Mouse (Mus musculus): ENCODE data around the gene Apba1. TPM values are rescaled to one million over a fixed set of nuclear protein-coding genes. Genes with fewer than 3 reads are reported as not detected.

Apba1 gene
- total RNA-seq, 2 experiments from 2014 or later, result 0.87 to 0.91 TPM

- intact Hi-C loops (cut with DNase I), result loop anchor here (2.0 kb wide), 1 partner anchor 61 kb away; no protein-coding TSS in a partner anchor
- peak; percentile 57 to 64 for DNase-seq
Measured at GRCm38 (mm10) chr19:23961516-23961915, 202.8 kb downstream of the Apba1 start.

GRCm38 (mm10) chr19:23964401-23964910 is 205.8 kb downstream of the Apba1 start:
- intact Hi-C loops (cut with DNase I), result no loop called here
- DNase-seq, result no peak

GRCm38 (mm10) chr19:23966376-23966775 is 207.7 kb downstream of the Apba1 start:
- intact Hi-C loops (cut with DNase I), result no loop called here
- no peak for DNase-seq

- intact Hi-C loops (cut with DNase I), result no loop called here
- DNase-seq, result peak; percentile 47 to 49
Measured at GRCm38 (mm10) chr19:23967156-23967555, 208.5 kb downstream of the Apba1 start.

GRCm38 (mm10) chr19:23968125-23968861 is 209.6 kb downstream of the Apba1 start:
- intact Hi-C loops (cut with DNase I), result no loop called here
- no peak for DNase-seq

GRCm38 (mm10) chr19:23968862-23969225 is 210.2 kb downstream of the Apba1 start:
- intact Hi-C loops (cut with DNase I), result no loop called here
- no peak for DNase-seq

- DNase-seq, result no peak
- intact Hi-C loops (cut with DNase I), result no loop called here
Measured at GRCm38 (mm10) chr19:23970374-23970773, 211.7 kb downstream of the Apba1 start.

- intact Hi-C loops (cut with DNase I), result no loop called here
Measured at GRCm38 (mm10) chr19:23971391-23971790, 212.7 kb downstream of the Apba1 start.

GRCm38 (mm10) chr19:23972881-23973649 is 214.4 kb downstream of the Apba1 start:
- peak; percentile 42 to 52 for DNase-seq
- intact Hi-C loops (cut with DNase I), result no loop called here

More at GRCm38 (mm10) chr19:23971391-23971790, 212.7 kb downstream of the Apba1 start:
- no peak for DNase-seq

- no peak for DNase-seq
- intact Hi-C loops (cut with DNase I), result no loop called here
Measured at GRCm38 (mm10) chr19:23977901-23978443, 219.3 kb downstream of the Apba1 start.

GRCm38 (mm10) chr19:23980598-23980997 is 221.9 kb downstream of the Apba1 start:
- DNase-seq, result no peak
- intact Hi-C loops (cut with DNase I), result no loop called here

GRCm38 (mm10) chr19:23984186-23984585 is 225.5 kb downstream of the Apba1 start:
- no peak for DNase-seq
- intact Hi-C loops (cut with DNase I), result no loop called here

- intact Hi-C loops (cut with DNase I), result no loop called here
- DNase-seq, result no peak
Measured at GRCm38 (mm10) chr19:23987291-23987690, 228.6 kb downstream of the Apba1 start.

- intact Hi-C loops (cut with DNase I), result no loop called here
- no peak for DNase-seq
Measured at GRCm38 (mm10) chr19:23988166-23988565, 229.5 kb downstream of the Apba1 start.

GRCm38 (mm10) chr19:23995766-23996399 is 237.2 kb downstream of the Apba1 start:
- DNase-seq, result peak in 1 of 2 experiments; percentile 28
- intact Hi-C loops (cut with DNase I), result no loop called here

Other genes with a start within 250 kb of the Apba1 start
- gene 1700028P14Rik, start 106.1 kb upstream of the Apba1 start, total RNA-seq (2021), result not detected
- 10 to 100 TPM; 13.6 to 16.0 TPM for gene Ptar1, start 71.5 kb upstream of the Apba1 start, total RNA-seq (2021)